Mouse (Mus musculus) stomach, embryonic 14.5 days (tissue): Measurements from ENCODE around the gene Eif2ak1. TPM values are rescaled to one million over a fixed set of nuclear protein-coding genes. Genes with fewer than 3 reads are reported as not detected.

Experiments used
- ATAC-seq: fragments of 200-750 bp; cut with Nextera tagmentation; 2 replicates; pipeline ENCODE4 v1.8.0; 2017; ENCODE audit warnings: low read depth, moderate TSS enrichment; ENCODE audit not compliant: insufficient number of reproducible peaks, insufficient read depth, low FRiP score
- H3K27ac ChIP-seq: fragments of 300-500 bp; sonication (generic); 2 replicates; pipeline ENCODE4 v1.5.1; 2014; ENCODE audit warnings: mild to moderate bottlenecking, low read length, moderate library complexity, mixed read lengths
- H3K27me3 ChIP-seq: fragments of 300-500 bp; sonication (generic); 2 replicates; pipeline ENCODE4 v1.6.1; 2014; ENCODE audit warnings: low read length, control low read depth, mixed read lengths; ENCODE audit not compliant: control insufficient read depth, insufficient read depth
- H3K36me3 ChIP-seq: fragments of 300-500 bp; sonication (generic); 2 replicates; pipeline ENCODE4 v1.6.1; 2014; ENCODE audit warnings: mild to moderate bottlenecking, control low read depth, low read length, moderate library complexity, mixed read lengths; ENCODE audit not compliant: control insufficient read depth, insufficient read depth
- H3K4me1 ChIP-seq: fragments of 300-500 bp; sonication (generic); 2 replicates; pipeline ENCODE4 v1.6.1; 2014; ENCODE audit warnings: low read length, control low read depth, mixed read lengths; ENCODE audit not compliant: control insufficient read depth, insufficient read depth
- H3K4me2 ChIP-seq: fragments of 300-500 bp; sonication (generic); replicated peaks from 2 replicates; pipeline ENCODE4 v1.6.1; 2014; ENCODE audit warnings: low read depth, low read length, control low read depth
- H3K4me3 ChIP-seq: fragments of 300-500 bp; sonication (generic); 2 replicates; pipeline ENCODE4 v1.5.1; 2014; ENCODE audit warnings: low read depth, low read length, control low read depth
- H3K9ac ChIP-seq: fragments of 300-500 bp; sonication (generic); replicated peaks from 2 replicates; pipeline ENCODE4 v1.6.1; 2014; ENCODE audit warnings: low read depth, mild to moderate bottlenecking, control low read depth, low read length, moderate library complexity, mixed read lengths
- H3K9me3 ChIP-seq: fragments of 300-500 bp; sonication (generic); 2 replicates; pipeline ENCODE4 v1.6.1; 2016; ENCODE audit warnings: low read depth, low read length, control low read depth; ENCODE audit not compliant: control insufficient read depth
- WGBS: fragments of 180-500 bp; shearing (Covaris S2); extraction: QIAGEN DNeasy Blood & Tissue Kit; methylation state at CpG from one replicate; pipeline ENCODE4 v1.1.7; 2014; 5-methylcytosine and 5-hydroxymethylcytosine counted together
- polyA plus RNA-seq: library from polyadenylated mRNA; unstranded; fragments of >200 nt; fragmentation: Nextera tagmentation; extraction: Ambion mirVana; gene quantifications from 2 replicates; pipeline ENCODE4 v1.2.1, GENCODE M21; 2014

Gene Eif2ak1
- polyA plus RNA-seq, 1 experiment from 2014 or later = 34.4 TPM

- Histone ChIP-seq H3K27me3 (no peaks in the 10 kb centered on the region), H3K4me2 (peak overlapping the region; percentile 58), H3K9me3 (no peaks in the 10 kb centered on the region), H3K27ac (peak overlapping the region; percentile 66), H3K4me3 (peak overlapping the region; percentile 64), H3K4me1 (peaks cover 16% of the 10 kb centered on the region), H3K36me3 (peaks cover 17% of the 10 kb centered on the region), H3K9ac (peak overlapping the region; percentile 39)
- 2% methylated on average over 9 of the region's 9 CpGs for WGBS
- no peak for ATAC-seq
Observed at GRCm38 (mm10) chr5:143908926-143909325, 91.3 kb downstream of the Eif2ak1 start.

DNA sequence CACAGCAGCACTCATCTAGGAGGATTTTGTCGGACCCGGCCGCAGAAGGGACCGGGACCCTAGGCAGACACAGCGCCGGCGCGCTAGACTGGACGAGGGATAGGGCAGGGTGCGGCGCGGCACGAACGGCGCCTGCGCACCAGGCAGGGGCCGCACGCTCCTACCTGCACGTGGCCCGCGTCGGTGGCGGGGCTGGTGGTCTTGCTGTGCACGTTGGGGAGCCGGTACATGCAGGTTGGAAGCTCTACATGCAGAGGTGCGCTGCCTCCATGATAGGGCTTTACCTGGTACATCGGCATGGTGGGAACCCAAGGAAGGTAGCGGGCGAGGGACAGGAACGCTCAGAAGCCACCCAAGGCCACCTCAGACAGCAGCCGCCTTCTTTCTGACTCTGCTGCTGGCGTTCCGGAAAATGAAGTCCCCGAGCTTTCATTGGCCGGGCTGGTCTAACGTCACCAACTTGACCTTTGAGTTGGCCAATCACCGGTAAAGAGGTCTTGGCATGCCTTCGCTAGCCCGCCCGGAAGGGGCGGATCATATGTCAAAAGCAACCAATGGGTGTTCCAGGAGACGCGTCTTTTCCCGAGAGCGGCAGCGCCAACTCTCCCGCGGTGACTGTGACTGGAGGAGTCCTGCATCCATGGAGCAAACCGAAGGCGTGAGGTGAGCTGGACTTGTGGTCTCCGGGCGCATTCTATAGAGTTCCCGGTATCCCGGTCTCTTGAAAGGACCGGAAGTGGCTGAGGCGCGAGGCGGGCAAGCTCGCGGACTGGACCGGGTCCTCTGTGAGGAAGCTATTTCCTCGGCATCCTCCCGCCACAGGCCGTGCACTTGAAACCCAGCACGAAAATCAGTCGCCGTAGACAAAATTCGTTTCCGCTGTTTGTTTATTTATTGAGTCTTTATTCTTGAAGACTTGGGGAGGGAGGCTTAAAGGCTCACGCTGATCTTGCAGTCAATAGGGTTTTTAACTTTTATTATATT is 92.1 kb downstream of the Eif2ak1 start, which contains the start of the genes Aimp2 and Pms2:
Gene Aimp2, minus strand, starts transcription at position 431 of the 984 bp plus-strand sequence.
Gene Pms2, plus strand, starts transcription at position 548 of the 984 bp plus-strand sequence.
- WGBS = under 1% methylated on average over 70 of the region's 70 CpGs
- H3K9me3 ChIP-seq = no peaks in the 10 kb centered on the region
- ATAC-seq = peak; percentile 98
- no peaks in the 10 kb centered on the region for H3K27me3 ChIP-seq
- peak within 1 kb of the TSS; percentile 78 for H3K4me2 ChIP-seq
- peaks cover 14% of the 10 kb centered on the region for H3K36me3 ChIP-seq
- peak within 1 kb of the TSS; percentile 64 for H3K4me3 ChIP-seq
- peak within 1 kb of the TSS; percentile 66 for H3K27ac ChIP-seq
- H3K9ac ChIP-seq = peak within 1 kb of the TSS; percentile 39
- peaks cover 16% of the 10 kb centered on the region for H3K4me1 ChIP-seq

DNA sequence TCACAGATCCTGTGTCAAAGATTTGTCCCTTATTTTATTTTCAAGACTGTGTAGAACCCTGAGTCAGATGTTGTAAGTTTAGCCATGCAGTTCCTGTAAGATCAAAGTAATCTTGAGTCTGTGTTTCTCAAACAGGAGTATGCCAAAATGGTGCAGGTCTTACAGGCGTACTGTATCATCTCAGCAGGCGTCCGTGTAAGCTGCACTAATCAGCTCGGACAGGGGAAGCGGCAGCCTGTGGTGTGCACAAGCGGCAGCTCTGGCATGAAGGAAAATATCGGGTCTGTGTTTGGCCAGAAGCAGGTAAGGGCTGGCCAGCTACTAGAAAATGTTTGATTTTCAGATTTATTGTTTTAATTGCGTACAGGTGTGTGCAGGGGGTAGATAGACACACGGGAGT is 98.6 kb downstream of the Eif2ak1 start:
- Histone ChIP-seq H3K9ac (no peak overlapping the region), H3K27me3 (no peaks in the 10 kb centered on the region)

GRCm38 (mm10) chr5:143917418-143917817 is 99.8 kb downstream of the Eif2ak1 start:
- Histone ChIP-seq H3K4me3 (no peak overlapping the region), H3K36me3 (peaks cover 43% of the 10 kb centered on the region), H3K27ac (no peak overlapping the region), H3K9me3 (no peaks in the 10 kb centered on the region), H3K4me1 (no peaks in the 10 kb centered on the region), H3K4me2 (no peak overlapping the region), H3K9ac (no peak overlapping the region), H3K27me3 (no peaks in the 10 kb centered on the region)
- WGBS = 47% methylated on average over 5 of the region's 5 CpGs
- ATAC-seq = no peak

More for the DNA sequence above, 98.6 kb downstream of the Eif2ak1 start:
- Histone ChIP-seq H3K4me2 (no peak overlapping the region), H3K9me3 (no peaks in the 10 kb centered on the region), H3K4me3 (no peak overlapping the region), H3K4me1 (no peaks in the 10 kb centered on the region), H3K27ac (no peak overlapping the region), H3K36me3 (peaks cover 37% of the 10 kb centered on the region)
- no peak for ATAC-seq
- 94% methylated on average over 9 of the region's 9 CpGs for WGBS

DNA sequence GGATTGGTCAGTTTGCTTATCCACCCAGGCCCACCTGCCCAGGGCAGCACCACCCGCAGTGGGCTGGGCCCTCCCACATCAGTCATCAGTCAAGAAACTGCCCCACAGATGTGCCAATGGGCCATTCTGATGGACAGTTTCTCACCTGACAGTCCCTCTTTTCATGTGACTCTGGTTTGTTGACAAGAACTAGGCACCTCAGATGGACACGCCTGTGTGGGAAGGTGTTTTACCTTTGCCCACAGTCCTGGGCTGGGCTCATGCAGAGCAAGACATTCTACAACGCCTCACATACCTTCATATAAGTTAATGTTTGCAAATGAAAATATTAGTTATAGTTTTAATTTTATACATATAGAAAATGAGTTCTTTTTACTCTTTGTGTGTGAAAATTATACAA is 100.5 kb downstream of the Eif2ak1 start:
- no peak overlapping the region for H3K27ac ChIP-seq
- H3K4me2 ChIP-seq = no peak overlapping the region
- H3K9me3 ChIP-seq = no peaks in the 10 kb centered on the region
- H3K27me3 ChIP-seq = no peaks in the 10 kb centered on the region
- no peaks in the 10 kb centered on the region for H3K4me1 ChIP-seq
- no peak overlapping the region for H3K4me3 ChIP-seq
- ATAC-seq = no peak
- no peak overlapping the region for H3K9ac ChIP-seq
- WGBS = 94% methylated on average over 3 of the region's 3 CpGs
- H3K36me3 ChIP-seq = peaks cover 49% of the 10 kb centered on the region

DNA sequence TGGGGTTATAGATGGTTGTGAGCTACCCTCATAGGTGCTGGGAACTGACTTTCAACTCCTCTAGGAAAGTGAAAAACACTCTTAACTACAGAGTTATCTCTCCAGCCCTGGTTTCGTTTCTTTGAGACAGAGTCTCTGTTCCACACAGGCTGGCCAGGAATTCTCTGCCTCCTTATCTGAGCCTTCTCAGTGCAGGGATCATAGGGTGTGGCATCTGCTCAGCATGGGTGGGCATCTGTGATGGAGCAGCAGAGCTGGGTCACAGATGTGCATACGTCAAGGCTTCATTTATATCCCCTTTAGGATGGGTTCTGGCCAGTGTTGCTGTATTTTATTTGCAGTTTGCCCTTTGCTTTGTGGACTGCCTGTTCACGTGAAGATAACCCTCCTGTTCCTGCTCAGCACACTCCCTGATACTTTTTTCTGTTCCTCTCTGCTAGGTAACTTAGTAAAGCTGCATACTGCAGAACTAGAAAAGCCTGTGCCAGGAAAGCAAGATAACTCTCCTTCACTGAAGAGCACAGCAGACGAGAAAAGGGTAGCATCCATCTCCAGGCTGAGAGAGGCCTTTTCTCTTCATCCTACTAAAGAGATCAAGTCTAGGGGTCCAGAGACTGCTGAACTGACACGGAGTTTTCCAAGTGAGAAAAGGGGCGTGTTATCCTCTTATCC is 107.3 kb downstream of the Eif2ak1 start:
- 86% methylated on average over 6 of the region's 6 CpGs for WGBS
- ATAC-seq = no peak; the same call in 1 of the 2 replicates
- H3K4me1 ChIP-seq = no peaks in the 10 kb centered on the region
- no peaks in the 10 kb centered on the region for H3K27me3 ChIP-seq
- H3K36me3 ChIP-seq = peaks cover 55% of the 10 kb centered on the region
- H3K27ac ChIP-seq = no peak overlapping the region
- no peaks in the 10 kb centered on the region for H3K9me3 ChIP-seq
- no peak overlapping the region for H3K9ac ChIP-seq
- H3K4me2 ChIP-seq = no peak overlapping the region
- H3K4me3 ChIP-seq = no peak overlapping the region

DNA sequence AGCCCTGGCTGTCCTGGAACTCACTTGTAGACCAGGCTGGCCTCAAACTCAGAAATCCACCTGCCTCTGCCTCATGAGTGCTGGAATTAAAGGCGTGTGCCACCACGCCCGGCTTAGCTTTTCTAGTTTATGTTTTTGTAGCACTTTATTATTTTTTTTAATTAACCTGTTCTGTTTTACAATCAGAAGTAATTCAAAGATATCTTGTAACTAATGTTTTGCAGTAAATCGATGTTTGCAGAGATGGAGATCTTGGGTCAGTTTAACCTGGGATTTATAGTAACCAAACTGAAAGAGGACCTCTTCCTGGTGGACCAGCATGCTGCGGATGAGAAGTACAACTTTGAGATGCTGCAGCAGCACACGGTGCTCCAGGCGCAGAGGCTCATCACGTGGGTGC is 110.3 kb downstream of the Eif2ak1 start, which contains the start of gene Gm42421:
Gene Gm42421, plus strand, starts transcription at position 301 of the 400 bp plus-strand sequence.
- Histone ChIP-seq H3K27me3 (no peaks in the 10 kb centered on the region), H3K36me3 (peaks cover 46% of the 10 kb centered on the region), H3K9me3 (no peaks in the 10 kb centered on the region), H3K4me2 (no peak within 1 kb of the TSS), H3K4me3 (no peak within 1 kb of the TSS), H3K4me1 (no peaks in the 10 kb centered on the region), H3K27ac (no peak within 1 kb of the TSS), H3K9ac (no peak within 1 kb of the TSS)
- ATAC-seq = no peak
- WGBS = 95% methylated on average over 8 of the region's 8 CpGs

- H3K9ac ChIP-seq = no peak overlapping the region
- no peaks in the 10 kb centered on the region for H3K4me1 ChIP-seq
- ATAC-seq = no peak
- no peaks in the 10 kb centered on the region for H3K9me3 ChIP-seq
- H3K4me2 ChIP-seq = no peak overlapping the region
- no peak overlapping the region for H3K4me3 ChIP-seq
- no peaks in the 10 kb centered on the region for H3K27me3 ChIP-seq
- no peak overlapping the region for H3K27ac ChIP-seq
- peaks cover 38% of the 10 kb centered on the region for H3K36me3 ChIP-seq
- 84% methylated on average over 4 of the region's 4 CpGs for WGBS
Observed at GRCm38 (mm10) chr5:143929291-143929690, 111.7 kb downstream of the Eif2ak1 start.
